Mouse (Mus musculus): Measurements from ENCODE around the gene Oat. TPM values are rescaled to one million over a fixed set of nuclear protein-coding genes. Genes with fewer than 3 reads are reported as not detected.

The Oat gene
- 241 and 272 TPM in 2 replicates for polyA plus RNA-seq (2011; ENCODE audit: insufficient read length, low read depth, missing spikeins)

GRCm38 (mm10) chr7:132576116-132576650, at the start of gene Oat:
Gene Oat, minus strand, starts transcription at chr7:132576398.
- H3K4me3 ChIP-seq (ENCODE audit: insufficient read depth, low read length) = peak within 1 kb of the TSS; percentile 67
- H3K27ac ChIP-seq (ENCODE audit: insufficient read depth, low read length) = peak within 1 kb of the TSS; percentile 78
- TF ChIP-seq CTCF (IDR thresholded peaks at IDR 0.05; ENCODE audit: borderline replicate concordance, insufficient read depth, low read length) (no peak), POLR2A (IDR thresholded peaks at IDR 0.05; ENCODE audit: low read depth, low read length) (peak; percentile 100)
- H3K4me1 ChIP-seq (ENCODE audit: control insufficient read depth, insufficient read depth, low read length) = peaks cover 2% of the 10 kb centered on the region; the same call in 1 of the 2 replicates

GRCm38 (mm10) chr7:132624161-132624560, 48.0 kb upstream of the Oat start:
- Histone ChIP-seq H3K27ac (ENCODE audit: insufficient read depth, low read length) (no peak overlapping the region), H3K4me1 (ENCODE audit: control insufficient read depth, insufficient read depth, low read length) (no peaks in the 10 kb centered on the region), H3K4me3 (ENCODE audit: insufficient read depth, low read length) (no peak overlapping the region)
- TF ChIP-seq POLR2A (IDR thresholded peaks at IDR 0.05; ENCODE audit: low read depth, low read length) (no peak), CTCF (IDR thresholded peaks at IDR 0.05; ENCODE audit: borderline replicate concordance, insufficient read depth, low read length) (no peak)

- TF ChIP-seq POLR2A (IDR thresholded peaks at IDR 0.05; ENCODE audit: low read depth, low read length) (no peak), CTCF (IDR thresholded peaks at IDR 0.05; ENCODE audit: borderline replicate concordance, insufficient read depth, low read length) (no peak)
- H3K27ac ChIP-seq (ENCODE audit: insufficient read depth, low read length) = no peak overlapping the region
- H3K4me3 ChIP-seq (ENCODE audit: insufficient read depth, low read length) = no peak overlapping the region
- H3K4me1 ChIP-seq (ENCODE audit: control insufficient read depth, insufficient read depth, low read length) = no peaks in the 10 kb centered on the region
Observed at GRCm38 (mm10) chr7:132619975-132620918, 44.0 kb upstream of the Oat start.

GRCm38 (mm10) chr7:132619549-132619948, 43.4 kb upstream of the Oat start:
- TF ChIP-seq POLR2A (IDR thresholded peaks at IDR 0.05; ENCODE audit: low read depth, low read length) (no peak), CTCF (IDR thresholded peaks at IDR 0.05; ENCODE audit: borderline replicate concordance, insufficient read depth, low read length) (no peak)
- Histone ChIP-seq H3K27ac (ENCODE audit: insufficient read depth, low read length) (no peak overlapping the region), H3K4me3 (ENCODE audit: insufficient read depth, low read length) (no peak overlapping the region), H3K4me1 (ENCODE audit: control insufficient read depth, insufficient read depth, low read length) (no peaks in the 10 kb centered on the region)

- no peak overlapping the region for H3K27ac ChIP-seq (ENCODE audit: insufficient read depth, low read length)
- no peaks in the 10 kb centered on the region for H3K4me1 ChIP-seq (ENCODE audit: control insufficient read depth, insufficient read depth, low read length)
- TF ChIP-seq CTCF (IDR thresholded peaks at IDR 0.05; ENCODE audit: borderline replicate concordance, insufficient read depth, low read length) (no peak), POLR2A (IDR thresholded peaks at IDR 0.05; ENCODE audit: low read depth, low read length) (no peak)
- no peak overlapping the region for H3K4me3 ChIP-seq (ENCODE audit: insufficient read depth, low read length)
Observed at GRCm38 (mm10) chr7:132617021-132617564, 40.9 kb upstream of the Oat start.

- Histone ChIP-seq H3K27ac (ENCODE audit: insufficient read depth, low read length) (no peak overlapping the region), H3K4me1 (ENCODE audit: control insufficient read depth, insufficient read depth, low read length) (no peaks in the 10 kb centered on the region), H3K4me3 (ENCODE audit: insufficient read depth, low read length) (no peak overlapping the region)
- TF ChIP-seq POLR2A (IDR thresholded peaks at IDR 0.05; ENCODE audit: low read depth, low read length) = no peak
- no peak for TF ChIP-seq CTCF (IDR thresholded peaks at IDR 0.05; ENCODE audit: borderline replicate concordance, insufficient read depth, low read length)
Observed at GRCm38 (mm10) chr7:132616391-132616790, 40.2 kb upstream of the Oat start.

- TF ChIP-seq CTCF (IDR thresholded peaks at IDR 0.05; ENCODE audit: borderline replicate concordance, insufficient read depth, low read length) = no peak
- no peak for TF ChIP-seq POLR2A (IDR thresholded peaks at IDR 0.05; ENCODE audit: low read depth, low read length)
Observed at GRCm38 (mm10) chr7:132615346-132615745, 39.1 kb upstream of the Oat start.

GRCm38 (mm10) chr7:132611530-132611929, 35.3 kb upstream of the Oat start:
- Histone ChIP-seq H3K27ac (ENCODE audit: insufficient read depth, low read length) (no peak overlapping the region), H3K4me1 (ENCODE audit: control insufficient read depth, insufficient read depth, low read length) (no peaks in the 10 kb centered on the region), H3K4me3 (ENCODE audit: insufficient read depth, low read length) (no peak overlapping the region)
- no peak for TF ChIP-seq CTCF (IDR thresholded peaks at IDR 0.05; ENCODE audit: borderline replicate concordance, insufficient read depth, low read length)
- TF ChIP-seq POLR2A (IDR thresholded peaks at IDR 0.05; ENCODE audit: low read depth, low read length) = no peak

More at GRCm38 (mm10) chr7:132615346-132615745, 39.1 kb upstream of the Oat start:
- H3K4me1 ChIP-seq (ENCODE audit: control insufficient read depth, insufficient read depth, low read length) = no peaks in the 10 kb centered on the region
- H3K27ac ChIP-seq (ENCODE audit: insufficient read depth, low read length) = no peak overlapping the region
- H3K4me3 ChIP-seq (ENCODE audit: insufficient read depth, low read length) = no peak overlapping the region

GRCm38 (mm10) chr7:132610468-132611318, 34.5 kb upstream of the Oat start, which contains the start of gene Lhpp:
Gene Lhpp, plus strand, starts transcription at chr7:132610638.
- peak within 1 kb of the TSS; percentile 71 for H3K4me3 ChIP-seq (ENCODE audit: insufficient read depth, low read length)
- H3K27ac ChIP-seq (ENCODE audit: insufficient read depth, low read length) = no peak within 1 kb of the TSS
- H3K4me1 ChIP-seq (ENCODE audit: control insufficient read depth, insufficient read depth, low read length) = no peaks in the 10 kb centered on the region
- TF ChIP-seq POLR2A (IDR thresholded peaks at IDR 0.05; ENCODE audit: low read depth, low read length) (peak; percentile 84), CTCF (IDR thresholded peaks at IDR 0.05; ENCODE audit: borderline replicate concordance, insufficient read depth, low read length) (no peak)

All from embryonic fibroblast, embryonic 13.5 days (primary cell).